Mouse (Mus musculus): ENCODE data around the gene Gjb4. TPM values are rescaled to one million over a fixed set of nuclear protein-coding genes. Genes with fewer than 3 reads are reported as not detected.

Gene Gjb4
- polyA plus RNA-seq (2015; fragmentation: Nextera tagmentation; extraction: Ambion mirVana) = 0.87 and 0.92 TPM in 2 replicates

GRCm38 (mm10) chr4:127353951-127354438 lies at the start of gene Gjb4:
Gjb4 (minus strand) TSS chr4:127354081.
- H3K4me3 ChIP-seq (ENCODE audit: low read length) = no peak within 1 kb of the TSS
- no peaks in the 10 kb centered on the region for H3K36me3 ChIP-seq (ENCODE audit: insufficient read depth, low read length)
- no peak within 1 kb of the TSS for H3K4me2 ChIP-seq (replicated peaks; ENCODE audit: low read depth, low read length)
- H3K4me1 ChIP-seq (ENCODE audit: insufficient read depth, low read length) = peaks cover 11% of the 10 kb centered on the region
- H3K9me3 ChIP-seq (ENCODE audit: low read length) = no peaks in the 10 kb centered on the region
- ATAC-seq (ENCODE audit: low FRiP score, low TSS enrichment) = no peak
- no peaks in the 10 kb centered on the region for H3K27me3 ChIP-seq (ENCODE audit: insufficient read depth, low read length)
- peak within 1 kb of the TSS; percentile 59 for H3K27ac ChIP-seq (ENCODE audit: low read length)
- 43% methylated on average over 8 of the region's 8 CpGs for WGBS
- no peak within 1 kb of the TSS for H3K9ac ChIP-seq (replicated peaks; ENCODE audit: low read length)

- ATAC-seq (ENCODE audit: low FRiP score, low TSS enrichment) = no peak
- Histone ChIP-seq H3K9ac (replicated peaks; ENCODE audit: low read length) (no peak overlapping the region), H3K9me3 (ENCODE audit: low read length) (no peaks in the 10 kb centered on the region), H3K4me3 (ENCODE audit: low read length) (no peak overlapping the region), H3K27ac (ENCODE audit: low read length) (no peak overlapping the region), H3K36me3 (ENCODE audit: insufficient read depth, low read length) (no peaks in the 10 kb centered on the region), H3K4me1 (ENCODE audit: insufficient read depth, low read length) (no peaks in the 10 kb centered on the region), H3K27me3 (ENCODE audit: insufficient read depth, low read length) (no peaks in the 10 kb centered on the region), H3K4me2 (replicated peaks; ENCODE audit: low read depth, low read length) (no peak overlapping the region)
- 70% methylated on average over 3 of the region's 3 CpGs for WGBS
Observed at GRCm38 (mm10) chr4:127402614-127403013, 48.7 kb upstream of the Gjb4 start.

- no peak overlapping the region for H3K4me3 ChIP-seq (ENCODE audit: low read length)
- no peak overlapping the region for H3K27ac ChIP-seq (ENCODE audit: low read length)
- H3K9ac ChIP-seq (replicated peaks; ENCODE audit: low read length) = no peak overlapping the region
- H3K4me2 ChIP-seq (replicated peaks; ENCODE audit: low read depth, low read length) = no peak overlapping the region
- no peaks in the 10 kb centered on the region for H3K9me3 ChIP-seq (ENCODE audit: low read length)
- ATAC-seq (ENCODE audit: low FRiP score, low TSS enrichment) = no peak
- 86% methylated on average over 4 of the region's 4 CpGs for WGBS
- no peaks in the 10 kb centered on the region for H3K4me1 ChIP-seq (ENCODE audit: insufficient read depth, low read length)
- no peaks in the 10 kb centered on the region for H3K27me3 ChIP-seq (ENCODE audit: insufficient read depth, low read length)
- H3K36me3 ChIP-seq (ENCODE audit: insufficient read depth, low read length) = no peaks in the 10 kb centered on the region
Observed at GRCm38 (mm10) chr4:127402166-127402565, 48.3 kb upstream of the Gjb4 start.

- H3K27me3 ChIP-seq (ENCODE audit: insufficient read depth, low read length) = no peaks in the 10 kb centered on the region
- no peak overlapping the region for H3K4me3 ChIP-seq (ENCODE audit: low read length)
- no peaks in the 10 kb centered on the region for H3K36me3 ChIP-seq (ENCODE audit: insufficient read depth, low read length)
- H3K9ac ChIP-seq (replicated peaks; ENCODE audit: low read length) = no peak overlapping the region
- ATAC-seq (ENCODE audit: low FRiP score, low TSS enrichment) = no peak
- WGBS = 57% methylated on average over 11 of the region's 11 CpGs
- H3K27ac ChIP-seq (ENCODE audit: low read length) = no peak overlapping the region
- no peak overlapping the region for H3K4me2 ChIP-seq (replicated peaks; ENCODE audit: low read depth, low read length)
- no peaks in the 10 kb centered on the region for H3K4me1 ChIP-seq (ENCODE audit: insufficient read depth, low read length)
- H3K9me3 ChIP-seq (ENCODE audit: low read length) = no peaks in the 10 kb centered on the region
Observed at GRCm38 (mm10) chr4:127400165-127401145, 46.6 kb upstream of the Gjb4 start.

- Histone ChIP-seq H3K27ac (ENCODE audit: low read length) (no peak overlapping the region), H3K4me3 (ENCODE audit: low read length) (no peak overlapping the region), H3K27me3 (ENCODE audit: insufficient read depth, low read length) (no peaks in the 10 kb centered on the region), H3K36me3 (ENCODE audit: insufficient read depth, low read length) (no peaks in the 10 kb centered on the region), H3K4me1 (ENCODE audit: insufficient read depth, low read length) (no peaks in the 10 kb centered on the region), H3K9ac (replicated peaks; ENCODE audit: low read length) (no peak overlapping the region), H3K4me2 (replicated peaks; ENCODE audit: low read depth, low read length) (no peak overlapping the region), H3K9me3 (ENCODE audit: low read length) (peaks cover 3% of the 10 kb centered on the region; the same call in 1 of the 2 replicates)
- WGBS = 53% methylated on average over 4 of the region's 4 CpGs
- no peak for ATAC-seq (ENCODE audit: low FRiP score, low TSS enrichment)
Observed at GRCm38 (mm10) chr4:127395591-127395990, 41.7 kb upstream of the Gjb4 start.

- Histone ChIP-seq H3K4me2 (replicated peaks; ENCODE audit: low read depth, low read length) (no peak overlapping the region; the same call in 1 of the 2 replicates), H3K4me1 (ENCODE audit: insufficient read depth, low read length) (no peaks in the 10 kb centered on the region), H3K27ac (ENCODE audit: low read length) (no peak overlapping the region), H3K27me3 (ENCODE audit: insufficient read depth, low read length) (peaks cover 3% of the 10 kb centered on the region), H3K9me3 (ENCODE audit: low read length) (peaks cover 3% of the 10 kb centered on the region; the same call in 1 of the 2 replicates), H3K4me3 (ENCODE audit: low read length) (no peak overlapping the region), H3K9ac (replicated peaks; ENCODE audit: low read length) (no peak overlapping the region), H3K36me3 (ENCODE audit: insufficient read depth, low read length) (no peaks in the 10 kb centered on the region)
- WGBS = 23% methylated on average over 13 of the region's 13 CpGs
- no peak for ATAC-seq (ENCODE audit: low FRiP score, low TSS enrichment)
Observed at GRCm38 (mm10) chr4:127389645-127390044, 35.8 kb upstream of the Gjb4 start.

GRCm38 (mm10) chr4:127377344-127377743 lies 23.5 kb upstream of the Gjb4 start:
- ATAC-seq (ENCODE audit: low FRiP score, low TSS enrichment) = no peak
- Histone ChIP-seq H3K9me3 (ENCODE audit: low read length) (no peaks in the 10 kb centered on the region), H3K36me3 (ENCODE audit: insufficient read depth, low read length) (no peaks in the 10 kb centered on the region), H3K9ac (replicated peaks; ENCODE audit: low read length) (no peak overlapping the region), H3K27ac (ENCODE audit: low read length) (no peak overlapping the region), H3K4me3 (ENCODE audit: low read length) (no peak overlapping the region), H3K27me3 (ENCODE audit: insufficient read depth, low read length) (no peaks in the 10 kb centered on the region), H3K4me1 (ENCODE audit: insufficient read depth, low read length) (no peaks in the 10 kb centered on the region), H3K4me2 (replicated peaks; ENCODE audit: low read depth, low read length) (no peak overlapping the region)
- WGBS = 33% methylated on average over 4 of the region's 4 CpGs

GRCm38 (mm10) chr4:127375541-127376177 lies 21.8 kb upstream of the Gjb4 start:
- Histone ChIP-seq H3K9me3 (ENCODE audit: low read length) (no peaks in the 10 kb centered on the region), H3K4me3 (ENCODE audit: low read length) (no peak overlapping the region), H3K27me3 (ENCODE audit: insufficient read depth, low read length) (no peaks in the 10 kb centered on the region), H3K4me2 (replicated peaks; ENCODE audit: low read depth, low read length) (peak overlapping the region; percentile 9; the same call in 1 of the 2 replicates), H3K36me3 (ENCODE audit: insufficient read depth, low read length) (no peaks in the 10 kb centered on the region), H3K27ac (ENCODE audit: low read length) (no peak overlapping the region), H3K4me1 (ENCODE audit: insufficient read depth, low read length) (no peaks in the 10 kb centered on the region), H3K9ac (replicated peaks; ENCODE audit: low read length) (no peak overlapping the region)
- ATAC-seq (ENCODE audit: low FRiP score, low TSS enrichment) = peak; percentile 62; the same call in 1 of the 2 replicates
- WGBS = 62% methylated on average over 17 of the region's 17 CpGs

GRCm38 (mm10) chr4:127374645-127375044 lies 20.8 kb upstream of the Gjb4 start:
- Histone ChIP-seq H3K4me2 (replicated peaks; ENCODE audit: low read depth, low read length) (no peak overlapping the region), H3K36me3 (ENCODE audit: insufficient read depth, low read length) (no peaks in the 10 kb centered on the region), H3K27me3 (ENCODE audit: insufficient read depth, low read length) (no peaks in the 10 kb centered on the region), H3K27ac (ENCODE audit: low read length) (no peak overlapping the region), H3K9ac (replicated peaks; ENCODE audit: low read length) (no peak overlapping the region), H3K4me3 (ENCODE audit: low read length) (no peak overlapping the region), H3K4me1 (ENCODE audit: insufficient read depth, low read length) (no peaks in the 10 kb centered on the region), H3K9me3 (ENCODE audit: low read length) (no peaks in the 10 kb centered on the region)
- no peak for ATAC-seq (ENCODE audit: low FRiP score, low TSS enrichment)
- WGBS = 82% methylated on average over 4 of the region's 4 CpGs
